Mouse (Mus musculus): ENCODE measurements around the gene Aldh1a3.

- no peak for TF ChIP-seq EP300 (IDR thresholded peaks at IDR 0.05; ENCODE audit: low read length)
- no peak for TF ChIP-seq MAX (IDR thresholded peaks at IDR 0.05; ENCODE audit: low read length)
- TF ChIP-seq TCF12 (IDR thresholded peaks at IDR 0.05; ENCODE audit: low read depth, low read length): no peak
- no peak for TF ChIP-seq ETS1 (conservative IDR thresholded peaks at IDR 0.05; ENCODE audit: low read depth, low read length)
- TF ChIP-seq JUND (conservative IDR thresholded peaks at IDR 0.05; ENCODE audit: low read depth, low read length): no peak
- TF ChIP-seq BHLHE40 (IDR thresholded peaks at IDR 0.05; ENCODE audit: low read depth, low read length): no peak
- no peak for TF ChIP-seq RAD21 (IDR thresholded peaks at IDR 0.05; ENCODE audit: low read depth, low read length)
- TF ChIP-seq CTCF (conservative IDR thresholded peaks at IDR 0.05 in 1 of 2, IDR thresholded peaks at IDR 0.05 in 1 of 2; ENCODE audit: low read depth in 2 of 2, low read length in 2 of 2): no peak
- no peak for TF ChIP-seq POLR2A (IDR thresholded peaks at IDR 0.05; ENCODE audit: low read depth, low read length)
These were observed 76.2 kb downstream of the Aldh1a3 start for GRCm38 (mm10) chr7:66351074-66351473.
